Mouse (Mus musculus): ENCODE data around the gene S100a3. TPM values are rescaled to one million over a fixed set of nuclear protein-coding genes. Genes with fewer than 3 reads are reported as not detected.
A peak's percentile ranks its signal among the peaks of the same experiment; 100 is the strongest.

The S100a3 gene
- polyA plus RNA-seq, 1 experiment from 2014 or later = 0.55 TPM

GRCm38 (mm10) chr3:90612728-90613291, 52.4 kb downstream of the S100a3 start, which contains the start of gene S100a6:
TSS of gene S100a6 (plus strand) at chr3:90612882.
- Histone ChIP-seq H3K9me3 (replicated peaks) (no peaks in the 10 kb centered on the region), H3K9ac (peak within 1 kb of the TSS; percentile 52), H3K4me1 (replicated peaks) (peaks cover 11% of the 10 kb centered on the region), H3K4me3 (peak within 1 kb of the TSS; percentile 45), H3K27ac (ENCODE audit: poor library complexity, severe bottlenecking) (no peak within 1 kb of the TSS), H3K27me3 (replicated peaks) (peaks cover 6% of the 10 kb centered on the region; the same call in 1 of the 2 replicates), H3K36me3 (no peaks in the 10 kb centered on the region), H3K4me2 (peak within 1 kb of the TSS; percentile 88)
- ATAC-seq (ENCODE audit: insufficient number of reproducible peaks, low FRiP score) = peak; percentile 74
- under 1% methylated on average over 23 of the region's 23 CpGs for WGBS

GRCm38 (mm10) chr3:90613461-90614147, 53.2 kb downstream of the S100a3 start:
- no peak overlapping the region for H3K27ac ChIP-seq (ENCODE audit: poor library complexity, severe bottlenecking)
- H3K4me1 ChIP-seq (replicated peaks) = peaks cover 11% of the 10 kb centered on the region
- 47% methylated on average over 7 of the region's 7 CpGs for WGBS
- H3K9me3 ChIP-seq (replicated peaks) = no peaks in the 10 kb centered on the region
- no peaks in the 10 kb centered on the region for H3K36me3 ChIP-seq
- peaks cover 6% of the 10 kb centered on the region; the same call in 1 of the 2 replicates for H3K27me3 ChIP-seq (replicated peaks)
- no peak for ATAC-seq (ENCODE audit: insufficient number of reproducible peaks, low FRiP score)
- H3K4me3 ChIP-seq = peak overlapping the region; percentile 45; the same call in 1 of the 2 replicates
- H3K9ac ChIP-seq = no peak overlapping the region
- H3K4me2 ChIP-seq = peak overlapping the region; percentile 88

- H3K4me1 ChIP-seq (replicated peaks) = peaks cover 11% of the 10 kb centered on the region
- no peaks in the 10 kb centered on the region for H3K9me3 ChIP-seq (replicated peaks)
- H3K4me3 ChIP-seq = no peak overlapping the region
- H3K4me2 ChIP-seq = no peak overlapping the region
- ATAC-seq (ENCODE audit: insufficient number of reproducible peaks, low FRiP score) = no peak
- H3K9ac ChIP-seq = no peak overlapping the region
- H3K36me3 ChIP-seq = no peaks in the 10 kb centered on the region
- peaks cover 6% of the 10 kb centered on the region; the same call in 1 of the 2 replicates for H3K27me3 ChIP-seq (replicated peaks)
- WGBS = 79% methylated on average over 6 of the region's 6 CpGs
- H3K27ac ChIP-seq (ENCODE audit: poor library complexity, severe bottlenecking) = no peak overlapping the region
These were observed 53.8 kb downstream of the S100a3 start for GRCm38 (mm10) chr3:90614148-90614530.

- ATAC-seq (ENCODE audit: insufficient number of reproducible peaks, low FRiP score) = no peak
- H3K36me3 ChIP-seq = no peaks in the 10 kb centered on the region
- H3K4me1 ChIP-seq (replicated peaks) = peaks cover 11% of the 10 kb centered on the region
- H3K9me3 ChIP-seq (replicated peaks) = no peaks in the 10 kb centered on the region
- 72% methylated on average over 11 of the region's 11 CpGs for WGBS
- H3K9ac ChIP-seq = no peak overlapping the region
- no peak overlapping the region for H3K4me2 ChIP-seq
- H3K27ac ChIP-seq (ENCODE audit: poor library complexity, severe bottlenecking) = no peak overlapping the region
- H3K27me3 ChIP-seq (replicated peaks) = peaks cover 6% of the 10 kb centered on the region; the same call in 1 of the 2 replicates
- H3K4me3 ChIP-seq = no peak overlapping the region
These were observed 54.4 kb downstream of the S100a3 start for GRCm38 (mm10) chr3:90614611-90615251.

GRCm38 (mm10) chr3:90615415-90615814, 55.0 kb downstream of the S100a3 start:
- 0 out of 2 replicates have a peak, but pooled peaks have one; percentile 5 for ATAC-seq (ENCODE audit: insufficient number of reproducible peaks, low FRiP score)
- Histone ChIP-seq H3K27ac (ENCODE audit: poor library complexity, severe bottlenecking) (no peak overlapping the region), H3K4me2 (0 out of 2 replicates have a peak overlapping the region, but pooled peaks have one; percentile 19), H3K9ac (no peak overlapping the region), H3K4me3 (no peak overlapping the region), H3K27me3 (replicated peaks) (peaks cover 6% of the 10 kb centered on the region; the same call in 1 of the 2 replicates), H3K9me3 (replicated peaks) (no peaks in the 10 kb centered on the region), H3K36me3 (no peaks in the 10 kb centered on the region), H3K4me1 (replicated peaks) (peaks cover 11% of the 10 kb centered on the region)
- 9% methylated on average over 7 of the region's 7 CpGs for WGBS

- H3K9me3 ChIP-seq (replicated peaks) = no peaks in the 10 kb centered on the region
- H3K27me3 ChIP-seq (replicated peaks) = peaks cover 6% of the 10 kb centered on the region; the same call in 1 of the 2 replicates
- H3K36me3 ChIP-seq = no peaks in the 10 kb centered on the region
- no peak overlapping the region for H3K27ac ChIP-seq (ENCODE audit: poor library complexity, severe bottlenecking)
- H3K4me3 ChIP-seq = no peak overlapping the region
- no peak for ATAC-seq (ENCODE audit: insufficient number of reproducible peaks, low FRiP score)
- peaks cover 11% of the 10 kb centered on the region for H3K4me1 ChIP-seq (replicated peaks)
- H3K9ac ChIP-seq = no peak overlapping the region
- H3K4me2 ChIP-seq = no peak overlapping the region
- 75% methylated on average over 1 of the region's 1 CpGs for WGBS
These were observed 55.5 kb downstream of the S100a3 start for GRCm38 (mm10) chr3:90615911-90616310.

GRCm38 (mm10) chr3:90617586-90617985, 57.2 kb downstream of the S100a3 start:
- Histone ChIP-seq H3K27ac (ENCODE audit: poor library complexity, severe bottlenecking) (no peak overlapping the region), H3K9me3 (replicated peaks) (no peaks in the 10 kb centered on the region), H3K27me3 (replicated peaks) (peaks cover 6% of the 10 kb centered on the region; the same call in 1 of the 2 replicates), H3K36me3 (no peaks in the 10 kb centered on the region), H3K9ac (no peak overlapping the region), H3K4me1 (replicated peaks) (peaks cover 11% of the 10 kb centered on the region), H3K4me3 (no peak overlapping the region), H3K4me2 (no peak overlapping the region)
- no peak for ATAC-seq (ENCODE audit: insufficient number of reproducible peaks, low FRiP score)
- 10% methylated on average over 1 of the region's 1 CpGs for WGBS

- Histone ChIP-seq H3K27me3 (replicated peaks) (no peaks in the 10 kb centered on the region), H3K27ac (ENCODE audit: poor library complexity, severe bottlenecking) (no peak overlapping the region), H3K4me2 (no peak overlapping the region), H3K36me3 (no peaks in the 10 kb centered on the region), H3K9ac (no peak overlapping the region), H3K4me3 (no peak overlapping the region), H3K4me1 (replicated peaks) (peaks cover 13% of the 10 kb centered on the region), H3K9me3 (replicated peaks) (no peaks in the 10 kb centered on the region)
- no peak for ATAC-seq (ENCODE audit: insufficient number of reproducible peaks, low FRiP score)
- 39% methylated on average over 7 of the region's 7 CpGs for WGBS
These were observed 61.2 kb downstream of the S100a3 start for GRCm38 (mm10) chr3:90621552-90621951.

GRCm38 (mm10) chr3:90623435-90624071, 63.2 kb downstream of the S100a3 start:
- H3K36me3 ChIP-seq = no peaks in the 10 kb centered on the region
- peak; percentile 63; the same call in 1 of the 2 replicates for ATAC-seq (ENCODE audit: insufficient number of reproducible peaks, low FRiP score)
- H3K4me3 ChIP-seq = no peak overlapping the region
- 27% methylated on average over 2 of the region's 2 CpGs for WGBS
- no peaks in the 10 kb centered on the region for H3K27me3 ChIP-seq (replicated peaks)
- H3K9ac ChIP-seq = no peak overlapping the region
- H3K27ac ChIP-seq (ENCODE audit: poor library complexity, severe bottlenecking) = no peak overlapping the region
- H3K4me1 ChIP-seq (replicated peaks) = peaks cover 13% of the 10 kb centered on the region
- no peaks in the 10 kb centered on the region for H3K9me3 ChIP-seq (replicated peaks)
- no peak overlapping the region for H3K4me2 ChIP-seq

- Histone ChIP-seq H3K27ac (ENCODE audit: poor library complexity, severe bottlenecking) (no peak overlapping the region), H3K4me3 (no peak overlapping the region), H3K9ac (no peak overlapping the region), H3K36me3 (no peaks in the 10 kb centered on the region), H3K27me3 (replicated peaks) (no peaks in the 10 kb centered on the region), H3K4me1 (replicated peaks) (peaks cover 13% of the 10 kb centered on the region), H3K9me3 (replicated peaks) (no peaks in the 10 kb centered on the region), H3K4me2 (no peak overlapping the region)
- ATAC-seq (ENCODE audit: insufficient number of reproducible peaks, low FRiP score) = no peak
- WGBS = 72% methylated on average over 5 of the region's 5 CpGs
These were observed 65.1 kb downstream of the S100a3 start for GRCm38 (mm10) chr3:90625496-90625895.
